Mouse (Mus musculus): Measurements from ENCODE around the gene Foxn4.

DNA sequence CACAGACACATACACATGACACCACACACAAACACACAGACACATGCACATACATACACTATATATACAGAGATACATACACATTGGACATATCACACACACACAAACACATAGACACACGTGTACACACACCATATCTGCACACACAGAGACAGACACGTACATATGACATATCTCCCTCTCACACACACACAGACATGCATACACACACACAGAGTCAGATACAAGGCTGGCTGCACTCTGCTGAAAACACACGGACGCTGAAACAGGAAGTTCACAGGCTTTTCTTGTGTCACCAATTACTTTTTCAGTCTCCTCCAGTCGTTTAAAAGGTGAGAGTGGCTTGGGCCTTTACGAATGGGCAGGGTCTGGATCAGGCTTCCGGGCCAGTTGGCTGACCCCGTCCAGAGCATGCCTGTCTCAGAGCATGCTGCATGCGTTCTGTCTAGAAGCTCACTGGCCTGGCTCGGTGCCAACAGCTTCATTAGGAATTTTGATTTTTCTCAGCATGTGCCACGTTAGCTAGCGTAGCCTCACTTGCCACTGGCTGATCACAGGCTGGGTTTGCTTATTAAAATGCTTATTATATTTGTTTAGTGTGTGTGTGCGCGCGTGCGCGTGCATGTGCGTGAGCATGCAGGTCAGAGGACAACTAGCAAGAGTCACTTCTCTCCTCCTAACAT, 24.7 kb upstream of the Foxn4 start:
- TF ChIP-seq CTCF (IDR thresholded peaks at IDR 0.05; ENCODE audit: low read depth, low read length) (no peak), POLR2A (IDR thresholded peaks at IDR 0.05; ENCODE audit: borderline replicate concordance, low read depth, low read length) (no peak)

Measured in bone marrow macrophage, adult 2 months (primary cell).